ENCODE assay signal across 11 mouse cellular contexts in the genomic region with DNA sequence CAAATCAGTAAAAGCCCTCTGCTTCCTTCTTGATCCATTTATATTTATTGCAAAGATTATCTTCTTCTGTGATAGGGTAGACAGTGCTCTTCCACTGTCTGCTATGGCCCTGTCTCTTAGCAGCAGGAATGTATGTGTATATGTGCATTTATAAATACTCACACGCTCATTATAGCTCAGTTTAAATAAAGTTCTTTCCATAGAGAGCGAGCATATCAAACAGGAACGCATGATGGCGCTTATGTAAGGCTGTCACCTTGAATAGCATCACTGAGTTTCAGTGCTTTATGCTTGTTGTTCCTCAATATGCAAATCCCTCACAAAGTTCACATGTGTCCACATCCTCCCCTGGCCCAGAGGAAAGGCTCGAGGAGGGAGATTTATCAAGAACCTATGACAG. TPM values are rescaled to one million over a fixed set of nuclear protein-coding genes. Genes with fewer than 3 reads are reported as not detected.
"Had no signal": no experiment of that assay in that cellular context is flagged by ENCODE, and none has a peak within 500 bp of the region (broad histone marks: within the 10 kb centered on the region; RNA-seq: fewer than 3 reads in every experiment).

No protein-coding gene starts in this region.

- DNase-seq: kidney, adult 11 months; kidney, adult 8-10 months; kidney, postnatal 10 days; kidney, postnatal 36 days; layer of hippocampus, postnatal 36 days; left cerebral cortex, postnatal 4 days; lung, adult 18-20 months; lung, postnatal 10 days; lung, postnatal 36 days; thymus, postnatal 25 days had no signal

RNA-seq across cellular contexts. Expression of a gene that starts 57.7 kb away (rescaled TPM):
- polyA plus RNA-seq: myocyte had no signal
